Mouse (Mus musculus) thymus, adult 2 months (tissue): ENCODE measurements around the gene Neb.

ENCODE experiments used
- CTCF ChIP-seq: fragments of 200-500 bp; IDR thresholded peaks from 2 replicates; pipeline ENCODE4 v1.5.1; 2012; ENCODE audit warnings: mild to moderate bottlenecking, control low read depth, low read length, moderate library complexity, borderline replicate concordance; ENCODE audit not compliant: control insufficient read depth, poor library complexity, insufficient read depth; ENCODE audit errors: extremely low read depth
- POLR2A ChIP-seq: fragments of 200-500 bp; IDR thresholded peaks from 2 replicates; pipeline ENCODE4 v1.6.1; 2012; ENCODE audit warnings: mild to moderate bottlenecking, low read length, control low read depth, moderate library complexity; ENCODE audit not compliant: control insufficient read depth, poor library complexity, insufficient read depth; ENCODE audit errors: extremely low read depth

- no peak for TF ChIP-seq CTCF
- TF ChIP-seq POLR2A: no peak
Measured at GRCm38 (mm10) chr2:52315737-52316136, 62.5 kb downstream of the Neb start.
